Mouse (Mus musculus) kidney, adult 8-10 months (tissue): ENCODE data around the gene Kcnj11.
A peak's percentile ranks its signal among the peaks of the same experiment; 100 is the strongest.

Experiments
- DNase-seq, 2 experiments: peaks; one replicate each; pipeline ENCODE4 v3.0.0; 2022

The Kcnj11 gene

GRCm38 (mm10) chr7:46103771-46104170 lies 3.2 kb upstream of the Kcnj11 start:
- no peak for DNase-seq

- DNase-seq, result no peak
Measured at GRCm38 (mm10) chr7:46103075-46103591, 2.6 kb upstream of the Kcnj11 start.

GRCm38 (mm10) chr7:46099682-46100081 lies 882 bp downstream of the Kcnj11 start:
- DNase-seq, result no peak

- DNase-seq, result no peak
Measured at GRCm38 (mm10) chr7:46098919-46099286, 1.7 kb downstream of the Kcnj11 start.

GRCm38 (mm10) chr7:46098221-46098918 lies 2.2 kb downstream of the Kcnj11 start:
- DNase-seq, result no peak

- DNase-seq, result no peak
Measured at GRCm38 (mm10) chr7:46097319-46097783, 3.2 kb downstream of the Kcnj11 start.

GRCm38 (mm10) chr7:46096136-46096535 lies 4.4 kb downstream of the Kcnj11 start:
- DNase-seq, result peak; percentile 28 to 54

GRCm38 (mm10) chr7:46092803-46093202 lies 7.8 kb downstream of the Kcnj11 start:
- DNase-seq, result no peak

- no peak for DNase-seq
Measured at GRCm38 (mm10) chr7:46088241-46088640, 12.3 kb downstream of the Kcnj11 start.

GRCm38 (mm10) chr7:46086378-46086777 lies 14.2 kb downstream of the Kcnj11 start:
- DNase-seq, result no peak

- DNase-seq, result peak; percentile 3 to 12
Measured at GRCm38 (mm10) chr7:46084839-46085513, 15.6 kb downstream of the Kcnj11 start.

GRCm38 (mm10) chr7:46084024-46084423 lies 16.5 kb downstream of the Kcnj11 start:
- no peak for DNase-seq

- no peak for DNase-seq
Measured at GRCm38 (mm10) chr7:46077675-46078074, 22.9 kb downstream of the Kcnj11 start.

- DNase-seq, result no peak
Measured at GRCm38 (mm10) chr7:46076844-46077243, 23.7 kb downstream of the Kcnj11 start.

GRCm38 (mm10) chr7:46068831-46069230 lies 31.7 kb downstream of the Kcnj11 start:
- no peak for DNase-seq

- no peak for DNase-seq
Measured at GRCm38 (mm10) chr7:46063296-46063695, 37.3 kb downstream of the Kcnj11 start.

- no peak for DNase-seq
Measured at GRCm38 (mm10) chr7:46061614-46062013, 39.0 kb downstream of the Kcnj11 start.

- no peak for DNase-seq
Measured at GRCm38 (mm10) chr7:46060688-46061087, 39.9 kb downstream of the Kcnj11 start.

- DNase-seq, result no peak
Measured at GRCm38 (mm10) chr7:46058882-46059281, 41.7 kb downstream of the Kcnj11 start.

- no peak for DNase-seq
Measured at GRCm38 (mm10) chr7:46053566-46053965, 47.0 kb downstream of the Kcnj11 start.

- DNase-seq, result no peak
Measured at GRCm38 (mm10) chr7:46052161-46052821, 48.3 kb downstream of the Kcnj11 start.

GRCm38 (mm10) chr7:46049981-46050380 lies 50.6 kb downstream of the Kcnj11 start:
- no peak for DNase-seq

GRCm38 (mm10) chr7:46047873-46048562 lies 52.5 kb downstream of the Kcnj11 start:
- no peak for DNase-seq
